Mouse (Mus musculus): ENCODE data around the gene Icos. TPM values are rescaled to one million over a fixed set of nuclear protein-coding genes. Genes with fewer than 3 reads are reported as not detected.

Gene Icos
- polyA plus RNA-seq, 1 experiment from 2014 or later, result 0.19 TPM

DNA sequence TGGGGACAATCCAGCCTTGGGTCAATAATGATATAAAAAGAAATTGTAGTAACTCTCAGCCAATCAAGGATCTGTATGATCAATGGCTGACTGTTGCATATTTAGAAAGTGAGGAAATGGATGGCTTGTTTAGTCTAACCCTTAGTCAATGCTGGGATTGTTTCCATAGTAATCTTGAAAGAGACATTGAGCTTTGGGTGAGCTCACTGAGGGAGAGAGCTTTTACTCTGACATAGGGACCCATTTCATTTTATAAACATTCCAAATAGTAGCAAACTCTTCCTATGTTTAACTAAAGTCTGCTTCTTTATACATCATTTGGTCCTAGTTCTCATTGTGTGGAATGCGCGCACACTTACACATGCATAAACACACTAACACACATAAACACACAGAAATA lies 28.5 kb downstream of the Icos start:
- 100% methylated on average over 2 of the region's 2 CpGs for WGBS
- Histone ChIP-seq H3K4me3 (replicated peaks) (no peak overlapping the region), H3K27ac (no peak overlapping the region), H3K4me1 (no peaks in the 10 kb centered on the region), H3K27me3 (no peaks in the 10 kb centered on the region), H3K9me3 (replicated peaks) (no peaks in the 10 kb centered on the region), H3K4me2 (no peak overlapping the region), H3K36me3 (no peaks in the 10 kb centered on the region), H3K9ac (no peak overlapping the region)
- no peak for ATAC-seq (replicated peaks; ENCODE audit: low FRiP score)

DNA sequence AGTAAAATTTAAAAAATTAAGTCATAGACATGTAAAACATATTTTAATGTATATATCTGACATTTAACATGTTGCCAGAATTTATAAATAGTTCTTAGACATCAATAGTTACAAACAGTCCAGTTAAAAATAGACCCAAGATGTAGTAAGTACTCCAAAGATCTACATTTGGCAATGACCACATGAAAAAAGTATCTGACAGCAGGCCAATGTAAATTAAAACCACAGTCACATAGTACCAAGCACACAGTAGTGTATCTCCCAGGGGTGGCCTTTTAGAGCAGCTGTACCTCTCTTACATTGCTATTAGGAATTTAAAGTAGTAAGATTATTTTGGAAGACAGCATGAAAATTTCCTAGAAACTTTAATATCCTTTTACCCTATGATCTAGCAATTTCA lies 29.8 kb downstream of the Icos start:
- Histone ChIP-seq H3K36me3 (no peaks in the 10 kb centered on the region), H3K4me2 (no peak overlapping the region), H3K27ac (no peak overlapping the region), H3K4me1 (no peaks in the 10 kb centered on the region), H3K4me3 (replicated peaks) (no peak overlapping the region), H3K9ac (no peak overlapping the region), H3K27me3 (no peaks in the 10 kb centered on the region), H3K9me3 (replicated peaks) (no peaks in the 10 kb centered on the region)
- no peak for ATAC-seq (replicated peaks; ENCODE audit: low FRiP score)

- no peak for ATAC-seq (replicated peaks; ENCODE audit: low FRiP score)
- WGBS, result 29% methylated on average over 1 of the region's 1 CpGs
- Histone ChIP-seq H3K27ac (no peak overlapping the region), H3K27me3 (no peaks in the 10 kb centered on the region), H3K9ac (no peak overlapping the region), H3K4me2 (no peak overlapping the region), H3K4me3 (replicated peaks) (no peak overlapping the region), H3K9me3 (replicated peaks) (no peaks in the 10 kb centered on the region), H3K36me3 (no peaks in the 10 kb centered on the region), H3K4me1 (no peaks in the 10 kb centered on the region)
These were observed 38.9 kb downstream of the Icos start for GRCm38 (mm10) chr1:61016578-61017118.

DNA sequence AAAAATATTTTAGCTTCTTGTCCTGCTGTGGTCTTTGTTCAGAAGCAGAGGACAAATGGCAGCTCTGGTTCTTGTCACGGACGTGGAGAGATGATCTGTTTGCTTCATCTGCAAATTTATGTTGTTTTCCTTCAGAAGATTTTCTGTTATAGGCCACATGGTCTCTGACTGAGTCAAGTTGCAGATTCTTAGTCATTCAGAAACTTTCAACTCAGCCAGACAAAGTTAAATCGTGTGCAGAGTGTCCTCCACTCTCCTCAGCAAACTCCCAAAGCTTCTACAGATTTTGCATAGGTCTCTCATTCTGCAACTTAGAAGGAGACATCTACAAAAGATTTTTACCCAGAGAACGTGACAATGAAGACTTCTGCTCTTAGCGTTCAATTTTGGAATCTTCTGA lies 49.0 kb downstream of the Icos start:
- no peak for ATAC-seq (replicated peaks; ENCODE audit: low FRiP score)
- no peak overlapping the region for H3K27ac ChIP-seq
- 69% methylated on average over 5 of the region's 5 CpGs for WGBS

DNA sequence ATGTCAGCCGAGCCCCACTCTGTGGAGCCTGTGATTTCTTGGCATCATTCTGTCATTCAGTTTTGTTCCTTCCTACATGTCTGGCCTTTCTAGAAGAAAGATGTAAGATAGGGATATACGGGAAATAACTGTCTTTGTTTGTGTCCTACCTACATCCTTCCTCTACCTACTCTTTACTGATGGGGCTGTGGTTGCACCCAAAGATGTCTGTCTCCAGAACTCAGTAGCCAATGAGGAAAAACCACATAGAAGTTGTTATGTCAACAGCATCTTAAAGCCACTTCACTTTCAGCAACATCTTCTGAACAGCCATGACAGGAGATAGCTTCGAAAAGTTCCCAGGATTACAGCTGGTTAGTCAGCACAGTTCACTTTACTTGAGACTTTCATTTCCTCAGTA lies 49.8 kb downstream of the Icos start:
- WGBS, result 92% methylated on average over 3 of the region's 3 CpGs
- H3K9ac ChIP-seq, result no peak overlapping the region
- H3K36me3 ChIP-seq, result no peaks in the 10 kb centered on the region
- no peak overlapping the region for H3K4me3 ChIP-seq (replicated peaks)
- no peak for ATAC-seq (replicated peaks; ENCODE audit: low FRiP score)
- no peak overlapping the region for H3K27ac ChIP-seq
- no peaks in the 10 kb centered on the region for H3K4me1 ChIP-seq
- H3K27me3 ChIP-seq, result no peaks in the 10 kb centered on the region
- H3K9me3 ChIP-seq (replicated peaks), result no peaks in the 10 kb centered on the region
- no peak overlapping the region for H3K4me2 ChIP-seq

More for the DNA sequence above, 49.0 kb downstream of the Icos start:
- no peaks in the 10 kb centered on the region for H3K27me3 ChIP-seq
- H3K4me3 ChIP-seq (replicated peaks), result no peak overlapping the region
- H3K9ac ChIP-seq, result no peak overlapping the region
- no peaks in the 10 kb centered on the region for H3K4me1 ChIP-seq
- no peaks in the 10 kb centered on the region for H3K9me3 ChIP-seq (replicated peaks)
- H3K36me3 ChIP-seq, result no peaks in the 10 kb centered on the region
- H3K4me2 ChIP-seq, result no peak overlapping the region

DNA sequence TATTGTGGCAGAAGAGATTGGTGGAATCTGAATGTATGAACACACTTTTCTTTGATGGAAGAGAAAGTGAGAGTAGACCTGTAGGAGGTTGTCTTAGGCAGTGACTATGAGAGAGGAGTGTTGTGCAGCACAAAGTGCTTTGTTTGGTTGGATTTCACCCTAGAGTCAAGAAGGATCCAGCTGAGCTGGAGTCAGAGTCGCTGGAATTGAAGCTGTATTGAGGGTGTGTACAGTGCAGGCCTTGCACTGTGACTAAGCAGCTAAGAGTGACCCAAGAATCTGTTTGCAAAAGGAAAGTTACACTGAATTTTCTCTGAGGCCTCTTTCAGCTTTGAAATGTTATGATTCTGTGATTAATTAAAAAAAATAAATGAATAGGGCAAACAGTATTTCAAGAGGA lies 52.2 kb downstream of the Icos start:
- no peak for ATAC-seq (replicated peaks; ENCODE audit: low FRiP score)
- Histone ChIP-seq H3K27ac (0 out of 2 replicates have a peak overlapping the region, but pooled peaks have one; percentile 1), H3K9me3 (replicated peaks) (no peaks in the 10 kb centered on the region), H3K4me1 (no peaks in the 10 kb centered on the region), H3K36me3 (no peaks in the 10 kb centered on the region), H3K4me2 (no peak overlapping the region), H3K9ac (no peak overlapping the region), H3K4me3 (replicated peaks) (no peak overlapping the region), H3K27me3 (no peaks in the 10 kb centered on the region)
- WGBS, result 32% methylated on average over 1 of the region's 1 CpGs

DNA sequence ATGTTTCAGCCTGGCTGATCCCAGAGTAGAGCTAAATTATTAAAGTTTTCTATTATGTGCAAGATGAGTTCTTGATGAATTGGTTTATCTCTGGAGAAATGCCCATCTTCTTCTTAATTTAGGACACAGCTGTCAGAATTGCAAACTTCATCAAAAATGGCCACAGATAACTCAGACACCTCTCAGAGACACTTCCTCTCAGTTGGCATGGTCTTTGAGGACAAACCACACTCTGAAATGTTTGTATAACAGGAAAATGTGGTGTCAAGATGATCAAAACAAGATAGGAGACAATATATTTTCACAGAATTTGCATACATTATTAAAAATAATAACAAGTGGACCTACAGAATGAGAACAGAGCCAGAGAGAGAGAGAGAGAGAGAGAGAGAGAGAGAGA lies 52.8 kb downstream of the Icos start:
- Histone ChIP-seq H3K9ac (no peak overlapping the region), H3K27me3 (no peaks in the 10 kb centered on the region), H3K4me2 (no peak overlapping the region), H3K4me3 (replicated peaks) (no peak overlapping the region), H3K9me3 (replicated peaks) (no peaks in the 10 kb centered on the region), H3K36me3 (no peaks in the 10 kb centered on the region), H3K27ac (no peak overlapping the region), H3K4me1 (no peaks in the 10 kb centered on the region)
- ATAC-seq (replicated peaks; ENCODE audit: low FRiP score), result no peak

GRCm38 (mm10) chr1:61035270-61035669 lies 57.5 kb downstream of the Icos start:
- H3K4me3 ChIP-seq (replicated peaks), result no peak overlapping the region
- no peaks in the 10 kb centered on the region for H3K4me1 ChIP-seq
- no peak overlapping the region for H3K4me2 ChIP-seq
- H3K9me3 ChIP-seq (replicated peaks), result no peaks in the 10 kb centered on the region
- H3K27ac ChIP-seq, result no peak overlapping the region
- no peak for ATAC-seq (replicated peaks; ENCODE audit: low FRiP score)
- no peak overlapping the region for H3K9ac ChIP-seq
- H3K27me3 ChIP-seq, result no peaks in the 10 kb centered on the region
- WGBS, result 78% methylated on average over 1 of the region's 1 CpGs
- H3K36me3 ChIP-seq, result no peaks in the 10 kb centered on the region

GRCm38 (mm10) chr1:61038223-61038622 lies 60.5 kb downstream of the Icos start:
- H3K4me2 ChIP-seq, result no peak overlapping the region
- no peaks in the 10 kb centered on the region for H3K4me1 ChIP-seq
- H3K4me3 ChIP-seq (replicated peaks), result no peak overlapping the region
- WGBS, result 71% methylated on average over 4 of the region's 4 CpGs
- no peaks in the 10 kb centered on the region for H3K9me3 ChIP-seq (replicated peaks)
- H3K36me3 ChIP-seq, result no peaks in the 10 kb centered on the region
- no peak overlapping the region for H3K9ac ChIP-seq
- H3K27me3 ChIP-seq, result no peaks in the 10 kb centered on the region
- no peak for ATAC-seq (replicated peaks; ENCODE audit: low FRiP score)
- no peak overlapping the region for H3K27ac ChIP-seq

DNA sequence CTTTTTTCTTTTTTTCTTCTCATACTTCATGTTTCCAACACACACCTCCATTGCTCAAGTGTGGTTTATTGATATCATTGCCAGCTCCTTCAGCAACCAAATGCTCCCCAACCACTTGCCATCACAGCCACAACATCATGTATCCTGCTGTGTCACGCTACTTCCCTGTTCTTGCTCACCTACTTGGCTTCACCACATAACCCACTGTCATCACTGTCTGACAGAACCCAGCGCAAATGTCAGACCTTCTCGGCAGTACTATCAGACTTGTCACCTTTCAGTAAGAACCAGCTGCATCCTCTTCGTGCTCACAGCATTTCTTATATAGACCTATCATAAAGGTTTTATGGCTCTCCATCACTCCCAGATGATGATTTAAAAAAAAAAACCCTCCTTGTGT lies 61.6 kb downstream of the Icos start:
- WGBS, result 82% methylated on average over 4 of the region's 4 CpGs
- Histone ChIP-seq H3K9me3 (replicated peaks) (no peaks in the 10 kb centered on the region), H3K4me2 (no peak overlapping the region), H3K4me1 (no peaks in the 10 kb centered on the region), H3K27me3 (no peaks in the 10 kb centered on the region), H3K27ac (no peak overlapping the region), H3K4me3 (replicated peaks) (no peak overlapping the region), H3K9ac (no peak overlapping the region), H3K36me3 (no peaks in the 10 kb centered on the region)
- ATAC-seq (replicated peaks; ENCODE audit: low FRiP score), result no peak

GRCm38 (mm10) chr1:61040401-61040800 lies 62.7 kb downstream of the Icos start:
- Histone ChIP-seq H3K4me3 (replicated peaks) (no peak overlapping the region), H3K9ac (no peak overlapping the region), H3K9me3 (replicated peaks) (no peaks in the 10 kb centered on the region), H3K36me3 (no peaks in the 10 kb centered on the region), H3K4me2 (no peak overlapping the region), H3K4me1 (no peaks in the 10 kb centered on the region), H3K27me3 (no peaks in the 10 kb centered on the region), H3K27ac (no peak overlapping the region)
- 62% methylated on average over 4 of the region's 4 CpGs for WGBS
- ATAC-seq (replicated peaks; ENCODE audit: low FRiP score), result peak; percentile 58

DNA sequence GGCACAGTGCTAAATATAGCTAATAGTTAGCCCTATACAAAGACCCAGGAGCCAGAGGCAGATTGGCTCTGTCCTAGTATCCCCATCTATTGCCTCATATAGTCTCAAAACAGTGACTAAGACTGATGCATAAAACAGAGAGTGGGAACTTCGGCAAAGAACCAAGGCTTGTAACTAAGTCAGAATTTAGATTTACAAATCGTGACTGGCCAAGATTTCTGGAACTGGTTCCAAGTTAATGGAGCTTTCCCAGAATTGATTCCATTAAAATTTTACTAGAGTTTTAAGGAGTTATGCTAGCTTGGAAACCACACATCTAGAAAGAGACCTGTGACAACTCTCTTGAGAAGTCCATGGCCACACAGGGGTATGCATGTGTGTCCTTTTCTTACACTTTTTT lies 65.1 kb downstream of the Icos start:
- Histone ChIP-seq H3K9ac (no peak overlapping the region), H3K4me1 (no peaks in the 10 kb centered on the region), H3K36me3 (no peaks in the 10 kb centered on the region), H3K27me3 (no peaks in the 10 kb centered on the region), H3K27ac (no peak overlapping the region), H3K4me2 (no peak overlapping the region), H3K9me3 (replicated peaks) (no peaks in the 10 kb centered on the region), H3K4me3 (replicated peaks) (no peak overlapping the region)
- ATAC-seq (replicated peaks; ENCODE audit: low FRiP score), result no peak
- 70% methylated on average over 2 of the region's 2 CpGs for WGBS

DNA sequence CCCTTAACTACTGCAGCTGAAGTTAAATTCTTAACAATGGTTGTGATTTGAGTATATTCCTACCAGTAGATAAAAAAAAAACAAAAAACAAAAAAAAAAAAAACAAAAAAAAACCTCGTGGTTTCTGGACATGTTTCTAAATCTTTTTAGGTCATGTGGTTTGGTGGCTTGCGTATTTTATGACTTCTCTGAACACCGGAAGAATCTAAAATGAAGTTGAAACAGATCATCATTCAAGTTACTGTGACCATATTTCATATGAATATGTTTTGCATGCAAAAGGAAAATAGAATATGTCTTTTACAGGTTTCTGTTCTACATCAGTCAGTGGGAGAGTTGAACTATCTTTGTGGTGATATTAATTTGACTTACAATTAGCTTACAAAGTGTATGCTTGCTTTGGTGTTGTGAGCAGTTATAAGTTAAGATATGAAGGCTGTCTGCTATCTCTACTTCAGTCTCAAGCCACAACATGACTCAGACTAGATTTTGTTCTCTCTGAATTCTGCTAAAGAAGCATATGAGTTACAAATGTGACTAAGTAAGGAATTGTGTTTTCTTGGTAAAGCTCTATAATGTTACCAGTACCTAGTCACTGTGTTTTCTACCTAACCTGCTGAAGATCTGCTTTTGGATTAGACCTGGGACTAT lies 68.5 kb downstream of the Icos start:
- Histone ChIP-seq H3K9me3 (replicated peaks) (no peaks in the 10 kb centered on the region), H3K9ac (no peak overlapping the region), H3K4me2 (no peak overlapping the region), H3K4me3 (replicated peaks) (no peak overlapping the region), H3K27me3 (no peaks in the 10 kb centered on the region), H3K4me1 (no peaks in the 10 kb centered on the region), H3K36me3 (no peaks in the 10 kb centered on the region), H3K27ac (no peak overlapping the region)
- no peak for ATAC-seq (replicated peaks; ENCODE audit: low FRiP score)
- WGBS, result 74% methylated on average over 3 of the region's 3 CpGs
